Mouse (Mus musculus) spleen, adult 2 months (tissue): ENCODE measurements around the gene Zc3hav1l.

Experiments
- CTCF ChIP-seq: fragments of 200-500 bp; IDR thresholded peaks from 2 replicates; pipeline ENCODE4 v1.5.1; 2011; ENCODE audit warnings: mild to moderate bottlenecking, inconsistent platforms; ENCODE audit not compliant: insufficient read depth, insufficient read length, insufficient replicate concordance; ENCODE audit errors: extremely low read depth
- POLR2A ChIP-seq: fragments of 200-500 bp; IDR thresholded peaks from 2 replicates; pipeline ENCODE4 v1.6.1; 2011; ENCODE audit warnings: low read depth, low read length, inconsistent platforms

- TF ChIP-seq CTCF: no peak
- no peak for TF ChIP-seq POLR2A
Observed at GRCm38 (mm10) chr6:38251464-38251863, 47.6 kb downstream of the Zc3hav1l start.
